Mouse (Mus musculus): ENCODE measurements around the gene Rasa4.

GRCm38 (mm10) chr5:136073051-136073450 is 10.7 kb upstream of the Rasa4 start:
- TF ChIP-seq CTCF (IDR thresholded peaks at IDR 0.05) (no peak), EP300 (IDR thresholded peaks at IDR 0.05) (no peak)

Data from lung, postnatal 0 days (tissue).